Mouse (Mus musculus): ENCODE results near the gene Rpa1. TPM values are rescaled to one million over a fixed set of nuclear protein-coding genes. Genes with fewer than 3 reads are reported as not detected.
A peak's percentile ranks its signal among the peaks of the same experiment; 100 is the strongest.
"Not testable (repeated sequence)": the region's sequence is repeated elsewhere in the genome, so short reads cannot be mapped to it uniquely, and the experiment has no call there.

Rpa1 gene
- polyA plus RNA-seq, 1 experiment, result 53.3 TPM

DNA sequence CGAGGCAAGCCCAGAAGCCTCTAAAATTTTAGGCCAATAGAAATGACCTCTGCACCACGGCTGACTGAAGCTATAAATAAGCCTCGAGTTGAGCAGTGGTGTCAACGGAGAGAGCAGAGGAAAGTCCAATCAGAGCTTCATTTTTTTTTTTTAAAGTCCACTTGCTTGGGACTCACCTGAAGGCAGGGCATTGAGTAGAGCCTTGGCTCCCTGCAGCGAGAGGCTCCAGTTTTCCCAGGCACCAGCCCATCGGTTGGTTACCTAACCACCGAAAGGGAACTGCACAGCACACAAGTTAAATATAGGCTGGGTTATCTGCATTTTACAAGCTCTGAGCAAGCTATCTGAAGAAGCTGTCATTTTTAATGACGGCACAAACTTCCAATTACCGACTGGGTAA is 53.3 kb downstream of the Rpa1 start:
- no peak for TF ChIP-seq CTCF (IDR thresholded peaks at IDR 0.05; ENCODE audit: borderline replicate concordance, extremely low read depth, insufficient read depth, insufficient read length)
- no peak for TF ChIP-seq POLR2A (IDR thresholded peaks at IDR 0.05; ENCODE audit: borderline replicate concordance, extremely low read depth, insufficient read depth, insufficient read length, poor library complexity, severe bottlenecking)
- no peak for DNase-seq (ENCODE audit: low read depth)

DNA sequence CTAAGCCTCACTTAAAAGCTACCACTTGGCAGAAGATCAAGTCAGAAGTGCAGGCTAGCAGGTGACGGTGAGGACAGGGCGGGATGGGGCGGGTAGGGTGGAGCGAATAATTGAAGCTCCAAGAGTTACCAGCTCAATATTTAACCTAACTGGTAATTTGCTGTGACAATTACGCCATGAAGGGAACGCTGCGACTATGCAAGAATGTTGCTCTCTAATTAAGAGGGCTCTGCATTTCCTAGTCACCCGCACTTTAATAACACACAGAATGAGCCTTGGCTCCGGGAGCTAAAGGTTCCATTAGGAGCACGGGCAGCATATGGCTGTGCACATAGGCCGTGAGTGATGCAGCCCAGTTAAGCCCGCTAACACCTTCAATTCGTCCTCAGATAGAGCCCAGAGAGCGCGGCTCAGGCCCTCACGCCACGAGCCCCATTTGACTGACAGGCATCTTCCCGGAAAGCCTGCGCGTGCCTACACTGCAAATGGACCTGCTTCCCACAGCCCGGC is 54.2 kb downstream of the Rpa1 start:
- TF ChIP-seq CTCF (IDR thresholded peaks at IDR 0.05; ENCODE audit: borderline replicate concordance, extremely low read depth, insufficient read depth, insufficient read length) (no peak), POLR2A (IDR thresholded peaks at IDR 0.05; ENCODE audit: borderline replicate concordance, extremely low read depth, insufficient read depth, insufficient read length, poor library complexity, severe bottlenecking) (no peak)
- DNase-seq (ENCODE audit: low read depth), result peak; percentile 79

DNA sequence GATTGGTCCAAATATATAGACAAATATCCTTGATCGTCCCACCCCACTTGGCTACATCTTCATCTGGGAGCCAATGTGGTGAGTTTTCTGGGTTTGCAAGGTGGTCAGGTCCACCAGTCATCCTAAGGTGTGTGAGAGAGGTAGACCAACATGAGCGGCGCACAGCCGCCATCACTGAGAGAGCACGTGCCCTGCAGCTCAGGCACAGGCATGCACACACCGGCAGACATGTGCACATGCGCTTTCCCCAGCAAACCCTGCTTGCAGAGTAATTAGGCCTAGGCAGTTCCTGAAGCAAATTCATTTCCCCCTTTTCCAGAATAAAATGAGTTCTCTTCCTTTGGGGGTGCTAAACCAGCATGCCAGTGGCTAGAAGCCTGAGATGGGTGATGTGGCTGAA is 55.8 kb downstream of the Rpa1 start:
- TF ChIP-seq POLR2A (IDR thresholded peaks at IDR 0.05; ENCODE audit: borderline replicate concordance, extremely low read depth, insufficient read depth, insufficient read length, poor library complexity, severe bottlenecking), result no peak
- TF ChIP-seq CTCF (IDR thresholded peaks at IDR 0.05; ENCODE audit: borderline replicate concordance, extremely low read depth, insufficient read depth, insufficient read length), result no peak
- DNase-seq (ENCODE audit: low read depth), result no peak

DNA sequence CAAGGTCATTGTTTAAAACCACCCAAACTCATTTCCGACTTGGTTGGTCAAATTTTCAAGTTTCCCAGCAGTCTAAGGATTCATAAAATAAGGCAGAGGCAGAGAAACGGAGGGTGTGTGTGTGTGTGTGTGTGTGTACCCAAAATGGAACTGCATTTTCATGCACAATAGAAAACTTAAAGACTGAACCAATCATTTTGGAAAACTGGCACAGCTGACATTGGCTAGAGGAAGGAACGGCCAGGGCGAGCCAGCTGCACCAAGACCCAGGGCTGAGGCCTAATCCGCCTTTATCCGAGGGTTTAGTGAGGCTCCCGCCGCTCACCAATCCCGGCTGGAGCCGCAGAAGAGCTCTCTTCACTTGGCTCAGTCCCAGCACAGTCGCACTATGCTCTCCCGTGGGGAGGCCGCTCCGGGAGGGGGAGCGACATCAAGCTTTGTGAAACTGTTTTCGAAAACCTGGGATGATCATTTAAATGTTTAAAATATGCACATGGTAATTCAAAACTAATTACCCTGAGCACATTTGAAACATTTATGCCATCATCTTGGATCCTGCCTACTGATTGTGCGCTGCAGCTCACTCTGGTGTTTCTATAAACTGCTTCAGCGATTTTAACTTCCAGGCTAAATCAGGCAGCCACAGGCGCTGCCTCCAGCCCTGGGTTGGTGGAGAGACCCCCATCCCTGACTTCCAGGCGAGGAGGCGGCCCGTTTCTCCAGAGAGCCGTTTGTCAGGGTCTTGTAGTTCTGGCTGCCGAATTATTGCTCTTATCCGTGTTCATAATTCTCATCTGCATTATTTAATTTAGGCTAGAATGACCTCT is 56.5 kb downstream of the Rpa1 start:
- peak; percentile 81 for DNase-seq (ENCODE audit: low read depth)
- no peak for TF ChIP-seq POLR2A (IDR thresholded peaks at IDR 0.05; ENCODE audit: borderline replicate concordance, extremely low read depth, insufficient read depth, insufficient read length, poor library complexity, severe bottlenecking)

DNA sequence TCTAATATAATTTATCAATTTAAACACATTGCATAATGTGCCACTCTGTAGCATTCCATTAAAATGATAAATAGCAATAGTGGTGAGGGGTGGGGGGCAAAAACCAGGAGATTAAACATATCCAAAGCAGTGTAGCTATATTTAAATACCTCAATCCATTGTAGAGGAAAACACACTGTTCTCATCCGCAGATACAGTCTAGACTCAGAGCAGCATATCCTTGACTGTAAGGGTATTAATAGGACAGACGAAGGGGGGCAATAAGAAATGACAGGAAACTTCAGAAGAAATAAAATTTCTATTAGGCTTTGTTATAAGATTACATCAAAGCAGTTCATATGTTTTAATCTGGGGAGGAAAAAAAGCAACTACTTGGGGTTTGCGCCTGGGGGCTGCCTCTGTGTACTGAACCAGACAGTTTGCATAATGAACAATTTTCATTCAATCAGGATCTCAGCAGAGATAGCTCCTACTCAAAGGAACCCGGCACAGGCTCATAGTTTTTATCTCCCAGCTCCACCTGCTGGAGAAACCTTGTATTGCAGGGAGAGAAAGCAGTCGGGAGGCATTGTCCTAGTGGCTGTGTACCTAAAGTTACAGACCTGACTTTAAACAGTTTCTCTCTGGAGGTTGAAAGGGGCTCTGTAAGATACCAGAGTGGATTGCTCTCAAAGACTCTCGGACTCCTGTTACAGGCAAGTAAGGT is 57.4 kb downstream of the Rpa1 start:
- TF ChIP-seq CTCF (IDR thresholded peaks at IDR 0.05; ENCODE audit: borderline replicate concordance, extremely low read depth, insufficient read depth, insufficient read length), result peak; percentile 86; the same call in 1 of the 2 replicates
- no peak for TF ChIP-seq POLR2A (IDR thresholded peaks at IDR 0.05; ENCODE audit: borderline replicate concordance, extremely low read depth, insufficient read depth, insufficient read length, poor library complexity, severe bottlenecking)
- DNase-seq (ENCODE audit: low read depth), result peak; percentile 93

DNA sequence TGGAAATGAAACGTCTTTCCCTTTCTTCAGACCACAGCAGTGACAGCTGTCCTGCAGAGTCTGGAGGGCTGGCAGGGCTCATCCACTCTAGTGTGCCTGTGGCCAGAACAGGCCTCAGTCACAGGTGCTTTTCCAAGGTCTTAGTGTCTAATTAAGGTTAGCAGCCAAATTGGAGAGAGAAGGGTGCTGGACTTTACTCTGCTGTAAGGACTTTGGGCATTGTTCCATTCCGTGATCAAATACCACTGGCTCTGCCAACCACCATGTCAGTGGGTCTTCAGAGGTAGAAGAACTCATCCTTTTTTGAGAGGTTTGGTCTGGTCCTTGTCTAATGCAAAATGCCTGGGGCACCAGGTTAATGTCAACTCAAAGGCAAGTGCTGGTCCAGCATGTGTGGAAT is 59.0 kb downstream of the Rpa1 start:
- TF ChIP-seq POLR2A (IDR thresholded peaks at IDR 0.05; ENCODE audit: borderline replicate concordance, extremely low read depth, insufficient read depth, insufficient read length, poor library complexity, severe bottlenecking) (no peak), CTCF (IDR thresholded peaks at IDR 0.05; ENCODE audit: borderline replicate concordance, extremely low read depth, insufficient read depth, insufficient read length) (no peak)
- no peak for DNase-seq (ENCODE audit: low read depth)

DNA sequence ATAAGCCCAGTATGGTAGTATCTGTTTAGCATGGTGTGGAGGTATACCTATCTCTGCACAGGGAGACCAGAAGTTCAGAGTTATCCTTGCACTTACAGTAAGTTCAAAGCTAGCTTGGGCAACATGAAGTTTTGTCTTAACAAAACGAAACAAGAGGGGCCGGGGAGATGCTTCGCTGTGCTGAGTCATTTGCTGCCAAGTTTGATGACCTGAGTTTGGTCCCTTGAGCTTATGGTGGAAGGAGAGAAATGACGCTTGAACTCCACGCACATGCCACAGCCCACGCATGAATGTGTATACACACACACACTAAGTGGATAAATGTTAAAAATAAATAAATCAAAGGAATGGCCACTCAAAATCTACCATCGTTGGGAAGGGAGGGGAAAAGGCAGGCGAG is 59.6 kb downstream of the Rpa1 start:
- TF ChIP-seq CTCF (IDR thresholded peaks at IDR 0.05; ENCODE audit: borderline replicate concordance, extremely low read depth, insufficient read depth, insufficient read length) (no peak), POLR2A (IDR thresholded peaks at IDR 0.05; ENCODE audit: borderline replicate concordance, extremely low read depth, insufficient read depth, insufficient read length, poor library complexity, severe bottlenecking) (no peak)
- DNase-seq (ENCODE audit: low read depth), result no peak

DNA sequence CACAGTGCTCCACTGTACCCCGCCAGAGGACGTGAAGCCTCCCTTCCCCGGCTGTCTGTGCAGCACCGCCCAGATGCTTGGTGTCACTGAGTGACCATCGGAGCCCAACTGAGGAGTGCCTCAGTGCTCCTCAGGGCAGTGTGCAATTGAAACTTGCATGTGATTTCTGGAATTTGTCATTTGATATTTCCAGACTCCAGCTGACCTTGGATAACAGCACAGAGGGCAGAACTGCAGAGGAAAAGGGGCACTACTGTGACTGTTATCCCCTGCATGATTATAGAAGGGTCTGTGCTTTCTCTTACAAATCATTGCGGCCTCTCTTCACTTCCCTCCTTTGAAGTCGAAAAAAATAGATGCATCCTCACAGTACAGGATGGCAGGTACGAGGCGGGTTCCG is 60.2 kb downstream of the Rpa1 start:
- TF ChIP-seq CTCF (IDR thresholded peaks at IDR 0.05; ENCODE audit: borderline replicate concordance, extremely low read depth, insufficient read depth, insufficient read length) (no peak), POLR2A (IDR thresholded peaks at IDR 0.05; ENCODE audit: borderline replicate concordance, extremely low read depth, insufficient read depth, insufficient read length, poor library complexity, severe bottlenecking) (no peak)
- no peak for DNase-seq (ENCODE audit: low read depth)

DNA sequence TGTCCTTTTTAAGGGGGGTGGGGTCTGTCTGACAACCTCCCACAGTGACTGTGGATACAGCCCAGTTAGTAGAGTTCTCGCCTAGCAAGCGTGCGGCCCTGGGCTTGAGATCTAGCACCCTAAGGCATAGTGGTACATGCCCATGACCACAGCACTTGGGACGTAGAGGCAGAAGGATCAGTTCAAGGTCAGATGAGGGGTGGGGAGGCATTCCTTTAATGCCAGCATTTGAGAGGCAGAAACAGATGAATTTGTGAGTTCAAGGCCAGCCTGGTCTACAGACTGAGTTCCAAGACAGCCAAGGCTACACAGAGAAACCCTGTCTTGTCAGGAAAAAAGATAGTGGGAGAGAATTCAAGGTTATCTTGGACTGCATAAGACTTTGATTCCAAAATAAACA is 61.3 kb downstream of the Rpa1 start:
- no peak for DNase-seq (ENCODE audit: low read depth)
- no peak for TF ChIP-seq POLR2A (IDR thresholded peaks at IDR 0.05; ENCODE audit: borderline replicate concordance, extremely low read depth, insufficient read depth, insufficient read length, poor library complexity, severe bottlenecking)
- no peak for TF ChIP-seq CTCF (IDR thresholded peaks at IDR 0.05; ENCODE audit: borderline replicate concordance, extremely low read depth, insufficient read depth, insufficient read length)

DNA sequence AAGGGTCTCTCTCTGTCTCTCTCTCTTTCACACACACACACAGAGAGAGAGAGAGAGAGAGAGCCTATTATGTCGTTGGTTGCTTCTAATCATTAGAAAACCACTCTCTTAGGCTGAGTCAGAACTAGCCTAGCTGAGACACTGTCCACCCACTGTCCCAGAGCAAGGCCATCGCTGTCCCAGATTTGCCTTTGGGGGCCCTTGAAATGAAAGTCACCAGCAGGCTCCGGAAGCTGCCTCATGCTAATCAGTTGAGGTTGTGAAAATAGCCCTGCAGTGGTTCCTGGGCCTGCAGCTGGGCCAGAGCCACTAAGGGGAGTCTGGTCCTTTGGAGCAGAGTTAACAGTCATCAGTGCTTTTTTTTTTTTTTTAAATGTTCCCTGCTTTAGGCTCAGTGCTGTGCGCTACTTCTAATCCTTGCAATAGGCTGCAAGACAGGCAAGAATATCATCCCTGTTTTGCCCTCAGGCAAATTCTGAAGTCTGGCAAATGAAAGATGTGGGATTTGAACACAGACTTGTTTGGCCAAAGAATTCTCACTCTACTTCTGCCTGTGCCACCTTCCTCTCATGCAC is 62.1 kb downstream of the Rpa1 start:
- no peak for TF ChIP-seq CTCF (IDR thresholded peaks at IDR 0.05; ENCODE audit: borderline replicate concordance, extremely low read depth, insufficient read depth, insufficient read length)
- no peak for DNase-seq (ENCODE audit: low read depth)

DNA sequence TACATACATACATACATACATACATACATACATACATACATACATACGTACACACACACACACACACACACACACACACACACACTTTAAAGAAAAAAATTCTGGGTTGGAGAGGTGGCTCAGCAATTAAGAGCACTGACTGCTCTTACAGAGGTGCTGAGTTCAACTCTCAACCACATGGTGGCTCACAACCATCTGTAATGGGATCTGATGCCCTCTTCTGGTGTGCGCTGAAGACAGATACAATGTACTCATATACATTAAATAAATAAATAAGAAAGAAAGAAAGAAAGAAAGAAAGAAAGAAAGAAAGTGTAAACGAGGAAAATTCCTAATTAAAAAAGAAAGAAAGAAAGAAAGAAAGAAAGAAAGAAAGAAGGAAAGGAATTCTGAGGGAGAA is 64.3 kb downstream of the Rpa1 start:
- not testable (repeated sequence) for DNase-seq (ENCODE audit: low read depth)

Measured in brain, embryonic 14.5 days (tissue).